Mouse (Mus musculus): ENCODE results near the gene Arhgef25.

DNA sequence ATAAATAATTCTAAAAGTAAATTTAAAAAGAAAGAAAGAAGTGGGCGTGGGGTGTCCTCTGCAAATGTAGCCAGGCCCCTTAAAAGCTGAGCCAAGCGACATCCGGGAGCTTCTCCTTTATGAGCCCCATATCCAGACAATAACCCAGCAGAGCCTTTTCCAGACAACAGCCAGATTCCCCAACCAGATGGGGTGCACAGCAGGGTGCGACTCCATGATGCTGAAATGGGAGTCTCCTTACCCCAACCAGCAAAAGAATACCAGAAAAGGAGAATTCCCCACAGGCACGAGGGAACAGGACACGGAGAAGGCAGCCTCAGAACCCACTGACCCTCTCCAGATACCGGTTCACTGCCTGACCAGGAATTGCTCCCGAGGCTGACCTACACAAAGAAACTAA, 46.7 kb downstream of the Arhgef25 start:
- TF ChIP-seq CTCF (IDR thresholded peaks at IDR 0.05; ENCODE audit: low read depth, low read length) (no peak), POLR2A (IDR thresholded peaks at IDR 0.05; ENCODE audit: borderline replicate concordance, low read depth, low read length) (no peak)

Data from bone marrow macrophage, adult 2 months (primary cell).